Mouse (Mus musculus) T-cell, adult 2 months (primary cell): ENCODE data around the gene Wipi2.
A peak's percentile ranks its signal among the peaks of the same experiment; 100 is the strongest.

Source experiments
- DNase-seq: peaks from one replicate; pipeline ENCODE4 v3.0.0; 2022; ENCODE audit warnings: low spot score

The Wipi2 gene

GRCm38 (mm10) chr5:142627398-142627797 is at the start of gene Wipi2:
Gene Wipi2 (plus strand): TSS chr5:142627698.
- no peak for DNase-seq

- no peak for DNase-seq
Observed at GRCm38 (mm10) chr5:142578192-142578591, 49.3 kb upstream of the Wipi2 start.

GRCm38 (mm10) chr5:142581517-142581916 is 46.0 kb upstream of the Wipi2 start:
- DNase-seq = peak; percentile 25

GRCm38 (mm10) chr5:142583616-142584126 is 43.8 kb upstream of the Wipi2 start:
- DNase-seq = no peak

GRCm38 (mm10) chr5:142590953-142591616 is 36.4 kb upstream of the Wipi2 start:
- no peak for DNase-seq

GRCm38 (mm10) chr5:142595698-142596097 is 31.8 kb upstream of the Wipi2 start:
- no peak for DNase-seq

GRCm38 (mm10) chr5:142596723-142597122 is 30.8 kb upstream of the Wipi2 start:
- no peak for DNase-seq

GRCm38 (mm10) chr5:142597648-142598390 is 29.7 kb upstream of the Wipi2 start:
- DNase-seq = no peak

- DNase-seq = no peak
Observed at GRCm38 (mm10) chr5:142604379-142604778, 23.1 kb upstream of the Wipi2 start.

- DNase-seq = no peak
Observed at GRCm38 (mm10) chr5:142605288-142605687, 22.2 kb upstream of the Wipi2 start.

- DNase-seq = no peak
Observed at GRCm38 (mm10) chr5:142608259-142608988, 19.1 kb upstream of the Wipi2 start, which contains the start of gene Mmd2. Gene Mmd2 (minus strand): TSS chr5:142608800.

GRCm38 (mm10) chr5:142608989-142609325 is 18.5 kb upstream of the Wipi2 start:
- DNase-seq = no peak

- no peak for DNase-seq
Observed at GRCm38 (mm10) chr5:142610362-142610761, 17.1 kb upstream of the Wipi2 start.

GRCm38 (mm10) chr5:142614513-142614912 is 13.0 kb upstream of the Wipi2 start:
- no peak for DNase-seq

- no peak for DNase-seq
Observed at GRCm38 (mm10) chr5:142615638-142616037, 11.9 kb upstream of the Wipi2 start.

- DNase-seq = no peak
Observed at GRCm38 (mm10) chr5:142616326-142616725, 11.2 kb upstream of the Wipi2 start.

GRCm38 (mm10) chr5:142619866-142620265 is 7.6 kb upstream of the Wipi2 start:
- DNase-seq = peak; percentile 20

GRCm38 (mm10) chr5:142621421-142621820 is 6.1 kb upstream of the Wipi2 start:
- no peak for DNase-seq

GRCm38 (mm10) chr5:142622134-142622533 is 5.4 kb upstream of the Wipi2 start:
- DNase-seq = no peak

- DNase-seq = no peak
Observed at GRCm38 (mm10) chr5:142623080-142623479, 4.4 kb upstream of the Wipi2 start.

GRCm38 (mm10) chr5:142628726-142629662 is 1.5 kb downstream of the Wipi2 start:
- DNase-seq = peak; percentile 99

- DNase-seq = peak; percentile 26
Observed at GRCm38 (mm10) chr5:142629663-142630025, 2.1 kb downstream of the Wipi2 start.
